Mouse (Mus musculus): ENCODE measurements at regions not wholly inside any gene's neighbourhood (a gene's known extent, or its start where the extent isn't known, plus 50 kb on each side); places are given as distances from the start of the nearest gene placed in this dataset.

DNA sequence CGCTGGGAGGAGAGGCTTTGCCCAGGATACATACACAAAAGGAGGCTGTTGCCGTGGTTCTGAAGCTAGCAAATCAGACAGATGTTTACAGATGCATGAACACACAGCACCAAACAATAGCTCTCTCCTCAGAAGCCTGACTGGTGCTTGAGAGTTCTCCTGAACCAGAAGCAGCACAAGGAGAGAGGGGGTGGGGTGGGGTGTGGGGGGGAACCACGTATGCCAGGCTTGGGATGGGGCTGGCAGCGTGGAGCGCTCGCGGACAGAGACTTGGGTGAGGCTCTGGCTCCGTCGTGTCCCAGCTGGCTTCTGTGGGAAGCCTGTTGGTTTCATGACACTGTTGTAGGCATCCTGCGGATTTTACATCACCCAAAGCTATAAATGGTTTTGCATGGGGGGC lies 55.1 kb upstream of the Acbd6 start:
- DNase-seq (ENCODE audit: low read depth in 3 of 3, low spot score in 3 of 3) (no peak), ATAC-seq (ENCODE audit: insufficient read depth) (no peak)
- 61% methylated on average over 10 of the region's 10 CpGs for WGBS (ENCODE audit: insufficient replicate concordance)
- Histone ChIP-seq H3K36me3 (replicated peaks; ENCODE audit: control insufficient read depth, insufficient read depth, low read depth) (no peaks in the 10 kb centered on the region), H3K9me3 (ENCODE audit: control insufficient read depth, low read length) (no peaks in the 10 kb centered on the region), H3K4me2 (ENCODE audit: low read depth) (no peak overlapping the region), H3K9ac (replicated peaks) (no peak overlapping the region), H3K27ac (no peak overlapping the region), H3K27me3 (ENCODE audit: control insufficient read depth, insufficient read depth, low read length) (no peaks in the 10 kb centered on the region), H3K4me3 (ENCODE audit: insufficient read depth in 1 of 2, low read depth in 2 of 2, low read length in 2 of 2) (no peak overlapping the region), H3K4me1 (replicated peaks; ENCODE audit: control insufficient read depth in 2 of 2, insufficient read depth in 2 of 2, low read length in 1 of 2) (0 out of 4 replicates have a peak, but pooled peaks cover 0 to 2% of the 10 kb centered on the region in 2 experiments)
- TF ChIP-seq CTCF (IDR thresholded peaks at IDR 0.05; ENCODE audit: low read depth) (no peak), EP300 (IDR thresholded peaks at IDR 0.05; ENCODE audit: low read depth) (no peak)

- WGBS (ENCODE audit: insufficient replicate concordance) = 52% methylated on average over 12 of the region's 12 CpGs
- Histone ChIP-seq H3K9ac (replicated peaks) (no peak overlapping the region), H3K27me3 (ENCODE audit: control insufficient read depth, insufficient read depth, low read length) (no peaks in the 10 kb centered on the region), H3K4me3 (ENCODE audit: insufficient read depth in 1 of 2, low read depth in 2 of 2, low read length in 2 of 2) (no peak overlapping the region), H3K36me3 (replicated peaks; ENCODE audit: control insufficient read depth, insufficient read depth, low read depth) (no peaks in the 10 kb centered on the region), H3K4me1 (replicated peaks; ENCODE audit: control insufficient read depth in 2 of 2, insufficient read depth in 2 of 2, low read length in 1 of 2) (0 out of 4 replicates have a peak, but pooled peaks cover 0 to 2% of the 10 kb centered on the region in 2 experiments), H3K4me2 (ENCODE audit: low read depth) (no peak overlapping the region), H3K27ac (no peak overlapping the region), H3K9me3 (ENCODE audit: control insufficient read depth, low read length) (no peaks in the 10 kb centered on the region)
- TF ChIP-seq EP300 (IDR thresholded peaks at IDR 0.05; ENCODE audit: low read depth) = no peak
- DNase-seq (ENCODE audit: low read depth in 3 of 3, low spot score in 3 of 3) (no peak), ATAC-seq (ENCODE audit: insufficient read depth) (no peak)
Measured at GRCm38 (mm10) chr1:155504581-155505328, 53.2 kb upstream of the Acbd6 start.

GRCm38 (mm10) chr1:155505361-155506077 lies 52.4 kb upstream of the Acbd6 start:
- H3K4me1 ChIP-seq (replicated peaks; ENCODE audit: control insufficient read depth in 2 of 2, insufficient read depth in 2 of 2, low read length in 1 of 2) = 0 out of 4 replicates have a peak, but pooled peaks cover 0 to 2% of the 10 kb centered on the region in 2 experiments
- no peaks in the 10 kb centered on the region for H3K27me3 ChIP-seq (ENCODE audit: control insufficient read depth, insufficient read depth, low read length)
- TF ChIP-seq CTCF (IDR thresholded peaks at IDR 0.05; ENCODE audit: low read depth) (no peak), EP300 (IDR thresholded peaks at IDR 0.05; ENCODE audit: low read depth) (no peak)
- ATAC-seq (ENCODE audit: insufficient read depth) = no peak
- no peak overlapping the region for H3K9ac ChIP-seq (replicated peaks)
- no peak for DNase-seq (ENCODE audit: low read depth in 3 of 3, low spot score in 3 of 3)
- 56% methylated on average over 6 of the region's 6 CpGs for WGBS (ENCODE audit: insufficient replicate concordance)
- H3K9me3 ChIP-seq (ENCODE audit: control insufficient read depth, low read length) = no peaks in the 10 kb centered on the region
- no peaks in the 10 kb centered on the region for H3K36me3 ChIP-seq (replicated peaks; ENCODE audit: control insufficient read depth, insufficient read depth, low read depth)
- no peak overlapping the region for H3K4me3 ChIP-seq (ENCODE audit: insufficient read depth in 1 of 2, low read depth in 2 of 2, low read length in 2 of 2)
- H3K4me2 ChIP-seq (ENCODE audit: low read depth) = no peak overlapping the region
- no peak overlapping the region for H3K27ac ChIP-seq

Measured in liver, embryonic 14.5 days (tissue).